Mouse (Mus musculus) brain, embryonic 14.5 days (tissue): ENCODE data around the gene Tdrd5.

ENCODE experiments used
- CTCF ChIP-seq: fragments of 200-500 bp; IDR thresholded peaks from 2 replicates; pipeline ENCODE4 v1.5.1; 2012; ENCODE audit warnings: inconsistent platforms, mild to moderate bottlenecking, moderate library complexity, borderline replicate concordance; ENCODE audit not compliant: insufficient read depth, insufficient read length; ENCODE audit errors: extremely low read depth
- POLR2A ChIP-seq: fragments of 200-500 bp; IDR thresholded peaks from 2 replicates; pipeline ENCODE4 v1.6.1; 2012; ENCODE audit warnings: mild to moderate bottlenecking, inconsistent platforms, borderline replicate concordance; ENCODE audit not compliant: poor library complexity, insufficient read depth, insufficient read length, severe bottlenecking; ENCODE audit errors: extremely low read depth

GRCm38 (mm10) chr1:156228728-156229127 is 74.7 kb downstream of the Tdrd5 start:
- TF ChIP-seq POLR2A (no peak), CTCF (no peak)
